Mouse (Mus musculus) cerebellum, postnatal 10 days (tissue): ENCODE results near the gene Nsl1.

Experiments
- DNase-seq, 2 experiments: peaks; one replicate each; pipeline ENCODE4 v3.0.0; 2021; ENCODE audit warnings: mixed read lengths in 2 of 2

The Nsl1 gene

GRCm38 (mm10) chr1:191095019-191095418, 32.2 kb downstream of the Nsl1 start:
- DNase-seq = peak in 1 of 2 experiments; percentile 19

- peak; percentile 30 to 31 for DNase-seq
These were observed 34.3 kb downstream of the Nsl1 start for GRCm38 (mm10) chr1:191096871-191097681.

GRCm38 (mm10) chr1:191097802-191098747, 35.3 kb downstream of the Nsl1 start, which contains the start of gene Batf3:
Gene Batf3 (plus strand): TSS chr1:191097847.
- peak; percentile 70 to 71 for DNase-seq

GRCm38 (mm10) chr1:191099114-191099513, 36.3 kb downstream of the Nsl1 start:
- no peak for DNase-seq

- no peak for DNase-seq
These were observed 37.0 kb downstream of the Nsl1 start for GRCm38 (mm10) chr1:191099772-191100291.

GRCm38 (mm10) chr1:191102730-191103370, 40.0 kb downstream of the Nsl1 start:
- no peak for DNase-seq

- no peak for DNase-seq
These were observed 42.4 kb downstream of the Nsl1 start for GRCm38 (mm10) chr1:191105246-191105645.

GRCm38 (mm10) chr1:191107306-191107705, 44.5 kb downstream of the Nsl1 start:
- DNase-seq = no peak

- no peak for DNase-seq
These were observed 47.1 kb downstream of the Nsl1 start for GRCm38 (mm10) chr1:191109907-191110306.

- no peak for DNase-seq
These were observed 48.3 kb downstream of the Nsl1 start for GRCm38 (mm10) chr1:191111146-191111545.

- DNase-seq = no peak
These were observed 52.1 kb downstream of the Nsl1 start for GRCm38 (mm10) chr1:191114868-191115267.

- peak in 1 of 2 experiments; percentile 12 for DNase-seq
These were observed 52.9 kb downstream of the Nsl1 start for GRCm38 (mm10) chr1:191115514-191116238.

GRCm38 (mm10) chr1:191122744-191123143, 59.9 kb downstream of the Nsl1 start:
- DNase-seq = no peak

- DNase-seq = no peak
These were observed 60.9 kb downstream of the Nsl1 start for GRCm38 (mm10) chr1:191123696-191124095.

GRCm38 (mm10) chr1:191124288-191124687, 61.5 kb downstream of the Nsl1 start:
- no peak for DNase-seq

- peak; percentile 76 to 78 for DNase-seq
These were observed 63.2 kb downstream of the Nsl1 start for GRCm38 (mm10) chr1:191125811-191126638.

- DNase-seq = no peak
These were observed 68.9 kb downstream of the Nsl1 start for GRCm38 (mm10) chr1:191131692-191132091.

GRCm38 (mm10) chr1:191132240-191132639, 69.4 kb downstream of the Nsl1 start:
- DNase-seq = no peak

GRCm38 (mm10) chr1:191132934-191133333, 70.1 kb downstream of the Nsl1 start:
- DNase-seq = no peak

- DNase-seq = no peak
These were observed 72.6 kb downstream of the Nsl1 start for GRCm38 (mm10) chr1:191135406-191135805.
